Mouse (Mus musculus) heart, postnatal 0 days (tissue): ENCODE results near the gene Cfap126. TPM values are rescaled to one million over a fixed set of nuclear protein-coding genes. Genes with fewer than 3 reads are reported as not detected.

Source experiments
- ATAC-seq: fragments of 200-750 bp; cut with Nextera tagmentation; 2 replicates; pipeline ENCODE4 v1.8.0; 2017; ENCODE audit warnings: low read depth, moderate number of reproducible peaks, moderate library complexity; ENCODE audit not compliant: insufficient read depth
- DNase-seq: peaks from one replicate; pipeline ENCODE4 v3.0.0-alpha.2; 2016; ENCODE audit warnings: low spot score
- H3K27ac ChIP-seq: fragments of 300-500 bp; sonication (generic); 2 replicates; pipeline ENCODE4 v1.5.1; 2014; ENCODE audit warnings: low read depth, mild to moderate bottlenecking
- H3K27me3 ChIP-seq: fragments of 300-500 bp; sonication (generic); 2 replicates; pipeline ENCODE4 v1.6.1; 2014; ENCODE audit warnings: low read length, mixed read lengths; ENCODE audit not compliant: control insufficient read depth, insufficient read depth
- H3K36me3 ChIP-seq: fragments of 300-500 bp; sonication (generic); replicated peaks from 2 replicates; pipeline ENCODE4 v1.6.1; 2014; ENCODE audit warnings: low read length, mixed read lengths; ENCODE audit not compliant: control insufficient read depth, insufficient read depth
- H3K4me1 ChIP-seq: fragments of 300-500 bp; sonication (generic); 2 replicates; pipeline ENCODE4 v1.6.1; 2014; ENCODE audit warnings: antibody characterized with exemption; ENCODE audit not compliant: control insufficient read depth, insufficient read depth
- H3K4me2 ChIP-seq: fragments of 300-500 bp; sonication (generic); 2 replicates; pipeline ENCODE4 v1.6.1; 2014; ENCODE audit warnings: low read depth, mild to moderate bottlenecking, low read length, moderate library complexity
- H3K4me3 ChIP-seq: fragments of 300-500 bp; sonication (generic); 2 replicates; pipeline ENCODE4 v1.5.1; 2014; ENCODE audit warnings: low read depth, low read length
- H3K9ac ChIP-seq: fragments of 300-500 bp; sonication (generic); replicated peaks from 2 replicates; pipeline ENCODE4 v1.6.1; 2014; ENCODE audit warnings: low read depth, low read length, mixed read lengths
- H3K9me3 ChIP-seq: fragments of 300-500 bp; sonication (generic); replicated peaks from 2 replicates; pipeline ENCODE4 v1.6.1; 2016; ENCODE audit warnings: low read length; ENCODE audit not compliant: control insufficient read depth
- CTCF ChIP-seq: IDR thresholded peaks from 2 replicates; pipeline ENCODE4 v1.5.1; 2016; ENCODE audit warnings: antibody characterized with exemption, control low read depth, low read depth
- EP300 ChIP-seq: IDR thresholded peaks from 2 replicates; pipeline ENCODE4 v1.6.1; 2016; ENCODE audit warnings: antibody characterized with exemption, low read depth
- WGBS: fragments of 180-500 bp; shearing (Covaris S2); extraction: QIAGEN DNeasy Blood & Tissue Kit; methylation state at CpG from one replicate; pipeline ENCODE4 v1.1.7; 2014; 5-methylcytosine and 5-hydroxymethylcytosine counted together
- microRNA-seq: library from miRNA; unstranded; fragments of <30 nt; microRNA quantifications from one replicate; pipeline ENCODE4, GENCODE M21; 2016
- polyA plus RNA-seq: library from polyadenylated mRNA; unstranded; fragments of >200 nt; fragmentation: Nextera tagmentation; extraction: Ambion mirVana; gene quantifications from 2 replicates; pipeline ENCODE4 v1.2.1, GENCODE M21; 2015
- total RNA-seq: library from RNA; depleted of rRNA; stranded (reverse); fragments of >200 nt; gene quantifications from 2 replicates; pipeline ENCODE4 v1.2.3, GENCODE M21; 2014; ENCODE audit warnings: low replicate concordance; rRNA removed

The Cfap126 gene
- total and polyA plus RNA-seq, 2 experiments from 2014 or later = 2.2 to 3.7 TPM

DNA sequence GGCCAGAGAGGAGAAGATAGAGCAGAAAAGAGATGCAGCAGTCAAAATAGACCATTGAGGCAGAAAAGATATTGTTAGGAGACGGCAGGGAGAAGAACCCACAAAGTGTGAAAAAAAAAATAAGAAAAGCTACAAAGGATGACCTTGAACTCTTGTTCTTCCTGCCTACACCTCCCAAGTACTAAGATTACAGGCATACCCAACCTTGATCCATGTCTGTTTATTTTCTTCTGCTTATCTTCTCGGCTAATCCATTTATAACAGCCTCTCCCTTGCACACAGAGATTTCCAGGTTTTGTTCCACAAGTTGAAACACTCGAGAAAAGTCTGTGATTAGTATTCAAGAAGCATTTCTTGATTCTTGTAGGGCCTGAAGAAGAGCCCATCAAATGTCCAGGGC, 56.2 kb downstream of the Cfap126 start:
- WGBS = 48% methylated on average over 3 of the region's 3 CpGs
- Histone ChIP-seq H3K4me3 (no peak overlapping the region), H3K4me1 (0 out of 2 replicates have a peak, but pooled peaks cover 17% of the 10 kb centered on the region), H3K36me3 (peaks cover 6% of the 10 kb centered on the region; the same call in 1 of the 2 replicates), H3K4me2 (no peak overlapping the region), H3K27ac (peak overlapping the region; percentile 84), H3K9ac (no peak overlapping the region), H3K27me3 (no peaks in the 10 kb centered on the region), H3K9me3 (no peaks in the 10 kb centered on the region)
- no peak for TF ChIP-seq EP300
- TF ChIP-seq CTCF = no peak
- DNase-seq (no peak), ATAC-seq (no peak)

- H3K4me2 ChIP-seq = no peak overlapping the region
- 28% methylated on average over 3 of the region's 3 CpGs for WGBS
- H3K9me3 ChIP-seq = no peaks in the 10 kb centered on the region
- H3K4me3 ChIP-seq = no peak overlapping the region
- peak; percentile 85 for ATAC-seq
- no peak overlapping the region; the same call in 1 of the 2 replicates for H3K9ac ChIP-seq
- peak overlapping the region; percentile 84 for H3K27ac ChIP-seq
- H3K36me3 ChIP-seq = peaks cover 6% of the 10 kb centered on the region; the same call in 1 of the 2 replicates
- H3K4me1 ChIP-seq = 0 out of 2 replicates have a peak, but pooled peaks cover 17% of the 10 kb centered on the region
- TF ChIP-seq CTCF (no peak), EP300 (peak; percentile 23; the same call in 1 of the 2 replicates)
- H3K27me3 ChIP-seq = no peaks in the 10 kb centered on the region
- DNase-seq = peak; percentile 80
Measured at GRCm38 (mm10) chr1:171171138-171171537, 57.4 kb downstream of the Cfap126 start.

DNA sequence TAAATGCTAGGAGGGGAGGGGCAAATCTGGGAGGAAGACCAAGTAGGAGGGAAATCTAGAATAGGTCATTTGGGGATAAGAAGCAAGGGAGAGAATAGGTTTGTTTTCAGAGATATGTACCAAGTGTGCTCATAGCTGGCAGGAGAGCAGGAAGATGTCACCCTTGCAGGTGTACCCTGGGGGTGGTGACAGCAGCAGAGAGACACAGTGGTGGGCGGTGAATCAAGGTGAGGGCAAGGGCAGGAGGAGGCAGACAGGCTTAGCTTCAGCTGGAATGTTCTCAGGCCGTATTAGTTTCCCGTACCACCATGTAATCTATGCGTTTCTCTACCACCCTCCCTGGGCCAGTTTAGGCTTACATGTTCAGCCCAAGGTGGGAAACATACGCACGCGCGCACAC, 59.1 kb downstream of the Cfap126 start:
- no peak for DNase-seq
- no peak for ATAC-seq
- WGBS = over 99% methylated on average over 8 of the region's 8 CpGs
- TF ChIP-seq EP300 = no peak
- TF ChIP-seq CTCF = no peak
- Histone ChIP-seq H3K9ac (no peak overlapping the region), H3K27me3 (no peaks in the 10 kb centered on the region), H3K36me3 (peaks cover 6% of the 10 kb centered on the region; the same call in 1 of the 2 replicates), H3K9me3 (no peaks in the 10 kb centered on the region), H3K4me1 (0 out of 2 replicates have a peak, but pooled peaks cover 17% of the 10 kb centered on the region), H3K4me3 (no peak overlapping the region), H3K27ac (no peak overlapping the region), H3K4me2 (no peak overlapping the region)

Small RNA genes lying within 50 kb of the gene (microRNA-seq; reads per million reads assigned to microRNA genes)
- not detected for gene Gm27552
- not detected for gene Gm27844
- gene Mir6546 = 1.1 reads per million

Other genes with a start within 250 kb of the Cfap126 start
- gene Atf6, start 246.1 kb upstream of the Cfap126 start, total RNA-seq = 41.2 and 41.5 TPM in 2 replicates
- gene Atf6, start 246.1 kb upstream of the Cfap126 start, polyA plus RNA-seq = 11.2 and 13.0 TPM in 2 replicates
- gene Gm26620, start 228.9 kb upstream of the Cfap126 start, total RNA-seq = 1.6 and 4.3 TPM in 2 replicates
- 1.0 and 1.4 TPM in 2 replicates for gene Gm26620, start 228.9 kb upstream of the Cfap126 start, polyA plus RNA-seq
- 13.0 and 15.6 TPM in 2 replicates for gene Dusp12, start 228.4 kb upstream of the Cfap126 start, total RNA-seq
- 19.3 and 21.7 TPM in 2 replicates for gene Dusp12, start 228.4 kb upstream of the Cfap126 start, polyA plus RNA-seq
- gene Fcrlb, start 201.0 kb upstream of the Cfap126 start, total RNA-seq = not detected in 2 replicates
- gene Fcrlb, start 201.0 kb upstream of the Cfap126 start, polyA plus RNA-seq = not detected in 2 replicates
- gene Fcrla, start 186.3 kb upstream of the Cfap126 start, total RNA-seq = 0.35 TPM in 1 of 2 replicates, not detected in the other
- 0.08 and 0.23 TPM in 2 replicates for gene Fcrla, start 186.3 kb upstream of the Cfap126 start, polyA plus RNA-seq
- 1.4 and 9.7 TPM in 2 replicates for gene Fcgr2b, start 137.4 kb upstream of the Cfap126 start, total RNA-seq
- gene Fcgr2b, start 137.4 kb upstream of the Cfap126 start, polyA plus RNA-seq = 2.0 and 2.3 TPM in 2 replicates
- 0.23 and 1.7 TPM in 2 replicates for gene Fcgr4, start 95.0 kb upstream of the Cfap126 start, total RNA-seq
- 0.60 and 1.0 TPM in 2 replicates for gene Fcgr4, start 95.0 kb upstream of the Cfap126 start, polyA plus RNA-seq
- gene Fcgr3, start 49.0 kb upstream of the Cfap126 start, total RNA-seq = 11.8 and 13.7 TPM in 2 replicates
- gene Fcgr3, start 49.0 kb upstream of the Cfap126 start, polyA plus RNA-seq = 8.2 and 10.8 TPM in 2 replicates
- gene Sdhc, start 36.7 kb downstream of the Cfap126 start, total RNA-seq = 875 and 891 TPM in 2 replicates
- 754 and 772 TPM in 2 replicates for gene Sdhc, start 36.7 kb downstream of the Cfap126 start, polyA plus RNA-seq
- 1.6 and 2.0 TPM in 2 replicates for gene Mpz, start 36.8 kb downstream of the Cfap126 start, total RNA-seq
- gene Mpz, start 36.8 kb downstream of the Cfap126 start, polyA plus RNA-seq = 0.05 and 0.49 TPM in 2 replicates
- gene Pcp4l1, start 82.3 kb downstream of the Cfap126 start, total RNA-seq = 40.2 and 48.7 TPM in 2 replicates
- 161 and 164 TPM in 2 replicates for gene Pcp4l1, start 82.3 kb downstream of the Cfap126 start, polyA plus RNA-seq
- gene Nr1i3, start 100.1 kb downstream of the Cfap126 start, total RNA-seq = not detected in 2 replicates
- 0.27 and 0.30 TPM in 2 replicates for gene Nr1i3, start 100.1 kb downstream of the Cfap126 start, polyA plus RNA-seq
- gene Tomm40l, start 108.6 kb downstream of the Cfap126 start, total RNA-seq = 82.0 and 97.7 TPM in 2 replicates
- gene Tomm40l, start 108.6 kb downstream of the Cfap126 start, polyA plus RNA-seq = 56.0 and 64.6 TPM in 2 replicates
- 14.5 TPM in 1 of 2 replicates, not detected in the other for gene Apoa2, start 111.1 kb downstream of the Cfap126 start, total RNA-seq
- 4.0 and 4.5 TPM in 2 replicates for gene Apoa2, start 111.1 kb downstream of the Cfap126 start, polyA plus RNA-seq
- 22.7 and 60.5 TPM in 2 replicates for gene Fcer1g, start 120.4 kb downstream of the Cfap126 start, total RNA-seq
- 24.6 TPM in 2 replicates for gene Fcer1g, start 120.4 kb downstream of the Cfap126 start, polyA plus RNA-seq
- 4.1 and 5.5 TPM in 2 replicates for gene Adamts4, start 136.5 kb downstream of the Cfap126 start, total RNA-seq
- gene Adamts4, start 136.5 kb downstream of the Cfap126 start, polyA plus RNA-seq = 3.8 and 3.9 TPM in 2 replicates
- gene Ndufs2, start 137.5 kb downstream of the Cfap126 start, total RNA-seq = 962 and 1,127 TPM in 2 replicates
- 998 and 1,009 TPM in 2 replicates for gene Ndufs2, start 137.5 kb downstream of the Cfap126 start, polyA plus RNA-seq
- gene B4galt3, start 156.4 kb downstream of the Cfap126 start, total RNA-seq = 28.9 and 55.0 TPM in 2 replicates
- 32.6 and 34.3 TPM in 2 replicates for gene B4galt3, start 156.4 kb downstream of the Cfap126 start, polyA plus RNA-seq
- gene Ppox, start 167.3 kb downstream of the Cfap126 start, total RNA-seq = 32.7 and 52.4 TPM in 2 replicates
- 24.3 and 24.6 TPM in 2 replicates for gene Ppox, start 167.3 kb downstream of the Cfap126 start, polyA plus RNA-seq
- 20.0 and 27.3 TPM in 2 replicates for gene Usp21, start 174.1 kb downstream of the Cfap126 start, total RNA-seq
- 30.6 and 32.3 TPM in 2 replicates for gene Usp21, start 174.1 kb downstream of the Cfap126 start, polyA plus RNA-seq
- 74.9 and 140 TPM in 2 replicates for gene Ufc1, start 181.1 kb downstream of the Cfap126 start, total RNA-seq
- gene Ufc1, start 181.1 kb downstream of the Cfap126 start, polyA plus RNA-seq = 109 and 113 TPM in 2 replicates
- gene Dedd, start 215.2 kb downstream of the Cfap126 start, total RNA-seq = 20.8 and 27.1 TPM in 2 replicates
- gene Dedd, start 215.2 kb downstream of the Cfap126 start, polyA plus RNA-seq = 30.0 and 31.7 TPM in 2 replicates
- gene Nit1, start 231.7 kb downstream of the Cfap126 start, total RNA-seq = 39.6 and 41.5 TPM in 2 replicates
- 31.4 and 35.2 TPM in 2 replicates for gene Nit1, start 231.7 kb downstream of the Cfap126 start, polyA plus RNA-seq
- gene Pfdn2, start 231.8 kb downstream of the Cfap126 start, total RNA-seq = 9.3 and 9.7 TPM in 2 replicates
- gene Pfdn2, start 231.8 kb downstream of the Cfap126 start, polyA plus RNA-seq = 81.8 and 94.7 TPM in 2 replicates
- 0.19 and 3.2 TPM in 2 replicates for gene Klhdc9, start 246.9 kb downstream of the Cfap126 start, total RNA-seq
- 1.1 TPM in 2 replicates for gene Klhdc9, start 246.9 kb downstream of the Cfap126 start, polyA plus RNA-seq